Mouse (Mus musculus) c-Kit-positive CD71-negative TER-119-negative erythroid progenitor cells, embryonic 14.5 days (primary cell): ENCODE measurements around the gene H2-K1.
"Not testable (repeated sequence)": the region's sequence is repeated elsewhere in the genome, so short reads cannot be mapped to it uniquely, and the experiment has no call there.

Source experiments
- DNase-seq: peaks from one replicate; pipeline ENCODE4 v3.0.0-alpha.2; 2013; ENCODE audit warnings: low read depth

Gene H2-K1

DNA sequence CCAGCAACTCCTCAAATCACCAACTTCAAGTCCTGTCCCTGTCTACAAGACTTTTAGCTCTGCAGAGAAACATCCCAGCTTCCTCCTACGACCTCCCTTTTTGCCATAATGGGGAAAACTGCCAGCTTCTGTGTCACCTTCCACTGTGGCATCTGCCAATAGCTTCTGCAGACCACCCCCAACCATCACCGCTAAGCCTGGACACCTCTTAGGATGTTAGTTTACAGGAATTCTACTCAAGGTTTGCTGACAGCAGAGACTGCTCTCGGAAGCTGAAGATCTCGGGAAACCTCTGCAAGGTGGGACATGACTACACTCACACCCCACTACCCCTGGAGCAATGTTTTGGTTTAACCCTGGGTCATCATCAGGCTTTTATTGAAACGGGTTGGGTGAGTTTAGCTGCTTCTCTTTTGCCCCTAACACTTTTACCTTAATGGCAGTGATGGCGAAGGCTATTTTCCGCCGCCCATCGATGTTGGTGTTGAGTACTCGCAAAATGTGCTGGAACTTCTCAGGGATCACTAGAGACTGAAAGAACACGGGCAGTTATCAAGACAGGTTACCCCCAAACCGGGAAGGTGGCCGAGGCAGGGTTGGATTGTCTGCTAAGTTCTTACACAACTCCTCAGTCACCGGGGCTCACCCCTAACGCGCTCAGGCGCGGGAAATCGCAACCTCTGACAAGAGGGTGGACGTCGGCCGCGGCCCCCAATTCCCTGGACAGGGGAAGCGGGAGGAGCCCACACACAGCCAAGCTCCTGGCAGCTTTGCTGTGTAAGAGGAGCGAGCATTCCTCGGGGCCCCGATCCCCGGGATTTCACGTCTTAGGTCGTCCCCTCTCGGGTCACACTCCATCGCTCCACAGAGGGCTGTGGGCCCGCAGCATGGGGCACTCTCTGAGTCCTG lies 45.2 kb downstream of the H2-K1 start:
- DNase-seq, result no peak

DNA sequence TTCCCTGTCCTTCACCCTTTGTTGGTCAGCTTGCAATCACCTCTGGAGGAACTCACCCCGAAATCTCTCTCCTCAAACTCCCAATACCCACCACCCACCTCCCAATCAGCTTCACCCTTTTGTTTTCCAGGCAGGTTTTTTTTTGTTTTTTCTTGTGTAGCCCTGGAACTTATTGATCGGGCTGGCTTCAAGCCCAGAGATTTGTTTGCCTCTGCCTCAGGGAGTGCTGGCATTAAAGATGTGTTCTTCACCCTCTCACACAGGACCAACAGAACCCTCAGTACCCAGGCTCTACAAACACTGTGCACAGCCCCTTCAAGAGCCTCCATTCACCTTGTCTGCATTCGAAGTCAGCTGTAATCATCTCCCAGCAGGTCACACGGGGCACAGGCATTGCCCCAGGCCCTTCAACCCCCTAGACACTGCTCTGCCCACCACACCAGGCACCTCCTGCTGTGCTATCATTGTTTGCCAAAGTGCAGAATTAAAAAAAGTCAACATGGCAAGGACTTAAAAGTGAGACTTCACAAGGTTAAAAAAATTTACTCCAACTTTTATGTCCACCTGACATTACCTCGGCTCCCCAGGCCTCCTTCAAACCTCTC lies 46.1 kb downstream of the H2-K1 start:
- DNase-seq, result no peak

DNA sequence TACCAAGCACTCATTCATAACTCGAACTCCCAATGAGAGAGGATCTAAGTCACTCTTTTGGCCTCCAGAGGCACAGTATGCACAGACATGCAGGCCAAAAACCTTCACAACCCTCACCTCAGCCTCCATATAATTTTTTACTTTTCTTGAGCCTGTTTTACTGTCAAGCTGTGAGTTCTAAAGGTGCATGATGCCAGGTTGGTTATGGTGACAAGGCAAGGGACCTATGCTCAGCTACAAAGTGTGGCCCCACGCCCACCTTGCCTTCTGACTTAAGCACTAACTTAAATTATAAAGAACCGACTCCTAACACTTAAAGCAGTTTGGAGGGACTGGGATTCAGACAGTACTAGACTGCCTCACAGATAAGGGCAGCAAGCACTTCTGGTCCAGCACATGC lies 46.8 kb downstream of the H2-K1 start:
- no peak for DNase-seq

DNA sequence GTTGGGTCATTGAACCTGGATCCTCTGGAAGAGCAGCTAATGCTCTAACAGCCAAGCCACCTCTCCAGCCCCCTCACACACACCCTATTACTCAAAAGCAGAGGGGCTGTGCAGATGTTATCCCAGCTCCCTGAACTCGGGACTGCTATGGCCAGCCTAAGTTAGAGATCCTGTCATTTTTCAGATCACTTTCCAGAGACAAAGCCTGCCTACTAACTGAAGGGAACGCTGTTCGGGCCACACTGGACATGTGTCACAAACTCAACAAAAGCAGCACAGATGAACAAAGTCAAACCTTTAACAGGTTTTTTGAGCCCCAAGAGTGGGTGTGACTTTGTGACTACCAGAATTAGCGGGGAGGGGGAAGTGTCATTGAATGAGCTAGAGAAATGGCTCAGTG lies 47.3 kb downstream of the H2-K1 start:
- DNase-seq, result no peak

DNA sequence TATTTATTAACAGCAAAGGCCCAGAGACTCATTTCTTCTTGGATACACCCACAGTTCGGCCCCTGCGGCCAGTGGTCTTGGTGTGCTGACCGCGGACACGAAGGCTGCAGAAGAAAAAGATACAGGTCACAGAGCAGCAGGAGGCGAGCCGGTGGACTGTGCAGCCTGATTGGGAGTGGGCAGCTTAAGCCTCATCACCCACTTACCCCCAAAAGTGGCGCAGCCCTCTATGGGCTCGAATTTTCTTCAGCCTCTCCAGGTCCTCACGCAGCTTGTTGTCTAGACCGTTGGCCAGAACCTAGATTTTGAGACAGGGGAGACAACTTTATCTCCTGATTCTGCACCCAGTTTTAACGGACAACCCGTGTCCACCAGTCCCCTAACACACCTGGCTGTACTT lies 48.1 kb downstream of the H2-K1 start:
- DNase-seq, result not testable (repeated sequence)

- peak; percentile 84 for DNase-seq
Measured at GRCm38 (mm10) chr17:33951021-33951946, 48.9 kb downstream of the H2-K1 start, which contains the start of gene B3galt4. B3galt4 (minus strand) TSS chr17:33951488.

DNA sequence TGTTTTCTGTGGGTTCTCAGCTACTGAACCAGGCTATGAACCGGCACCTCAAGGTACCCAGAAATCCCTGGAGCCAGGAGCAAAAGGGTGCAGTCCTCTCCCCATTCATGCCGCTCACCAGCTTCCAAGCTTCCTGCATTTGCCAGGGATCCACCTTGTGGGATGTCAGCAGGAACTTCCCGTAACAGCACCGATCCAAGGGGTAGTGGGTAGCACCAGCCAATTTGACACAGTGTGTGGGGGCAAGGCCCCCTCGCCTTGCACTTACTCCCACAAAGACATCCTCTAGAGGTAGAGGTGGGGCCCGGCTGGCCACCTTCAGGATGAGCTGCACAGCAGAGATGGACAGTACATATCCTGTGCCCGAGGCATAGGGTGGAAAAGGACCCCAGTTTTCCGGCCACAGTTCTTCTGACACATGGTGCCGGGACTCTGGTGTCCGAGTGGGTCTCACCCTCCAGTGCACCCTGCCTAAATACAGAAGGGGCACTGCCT lies 50.0 kb downstream of the H2-K1 start:
- no peak for DNase-seq

GRCm38 (mm10) chr17:33948905-33949537 lies 51.1 kb downstream of the H2-K1 start:
- no peak for DNase-seq

- no peak for DNase-seq
Measured at GRCm38 (mm10) chr17:33948090-33948904, 51.9 kb downstream of the H2-K1 start.

GRCm38 (mm10) chr17:33947430-33948089 lies 52.6 kb downstream of the H2-K1 start:
- no peak for DNase-seq
